Mouse (Mus musculus) liver, adult 2 months (tissue): ENCODE measurements at regions not wholly inside any gene's neighbourhood (a gene's known extent, or its start where the extent isn't known, plus 50 kb on each side); places are given as distances from the start of the nearest gene placed in this dataset.
"Not testable (repeated sequence)": the region's sequence is repeated elsewhere in the genome, so short reads cannot be mapped to it uniquely, and the experiment has no call there.

Experiments
- CTCF ChIP-seq: fragments of 200-500 bp; IDR thresholded peaks from 2 replicates; pipeline ENCODE4 v1.5.1; 2011; ENCODE audit warnings: low read depth, low read length, control low read depth
- POLR2A ChIP-seq: fragments of 200-500 bp; IDR thresholded peaks from 2 replicates; pipeline ENCODE4 v1.6.1; 2011; ENCODE audit warnings: low read length, control low read depth; ENCODE audit not compliant: insufficient read depth; ENCODE audit errors: extremely low read depth

- not testable (repeated sequence) for TF ChIP-seq POLR2A, CTCF
Observed at GRCm38 (mm10) chr16:23694226-23694625, 173.6 kb upstream of the Masp1 start.
